Mouse (Mus musculus): ENCODE measurements around the gene Gfra1. TPM values are rescaled to one million over a fixed set of nuclear protein-coding genes. Genes with fewer than 3 reads are reported as not detected.

Gene Gfra1
- polyA plus RNA-seq, 1 experiment: 25.1 TPM

DNA sequence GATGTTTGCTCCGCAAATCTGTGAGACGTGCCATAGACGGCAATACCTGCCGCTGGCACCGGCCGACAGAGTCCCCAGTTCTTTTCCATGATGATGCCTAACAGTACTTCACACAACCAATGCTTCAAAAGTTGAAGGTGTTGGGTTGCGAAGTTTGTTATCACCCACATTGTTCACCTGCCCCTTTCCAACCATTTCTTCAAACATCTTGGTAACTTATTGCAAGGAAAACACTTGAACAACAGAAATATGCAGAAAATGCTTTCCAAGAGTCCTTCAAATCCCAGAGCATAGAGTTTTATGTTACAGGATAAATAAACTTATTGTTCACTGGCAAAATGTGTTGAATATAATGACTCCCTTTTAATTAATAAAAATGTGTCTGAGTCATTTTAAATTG, 73.2 kb downstream of the Gfra1 start:
- Histone ChIP-seq H3K4me3 (ENCODE audit: insufficient read depth, low read length) (no peak overlapping the region), H3K27ac (ENCODE audit: insufficient read depth, low read length) (no peak overlapping the region), H3K4me1 (ENCODE audit: control insufficient read depth, insufficient read depth, low read length) (no peaks in the 10 kb centered on the region)
- TF ChIP-seq POLR2A (IDR thresholded peaks at IDR 0.05; ENCODE audit: extremely low read depth, insufficient read depth, low read length) (no peak), CTCF (IDR thresholded peaks at IDR 0.05; ENCODE audit: extremely low read depth, insufficient read depth, low read length) (no peak)

DNA sequence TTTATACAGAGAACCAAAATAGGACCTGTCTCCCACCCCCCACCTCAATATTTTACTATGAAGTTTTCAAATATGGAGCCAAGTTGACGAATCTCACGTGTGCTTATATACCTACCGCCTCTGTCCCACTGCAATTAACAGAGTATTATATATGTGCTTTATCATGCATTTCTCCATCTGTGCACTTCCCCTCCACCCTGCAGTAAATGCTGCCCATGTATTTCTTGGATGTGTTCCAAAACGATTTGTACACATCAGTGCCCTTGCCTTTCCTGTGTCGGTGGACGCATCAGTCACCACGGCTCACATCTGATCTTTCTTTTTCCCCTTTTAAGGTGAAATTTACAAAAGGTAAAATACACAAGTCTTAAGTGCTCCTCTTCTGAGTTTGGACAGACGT, 77.7 kb downstream of the Gfra1 start:
- no peak overlapping the region for H3K4me3 ChIP-seq (ENCODE audit: insufficient read depth, low read length)
- TF ChIP-seq POLR2A (IDR thresholded peaks at IDR 0.05; ENCODE audit: extremely low read depth, insufficient read depth, low read length) (no peak), CTCF (IDR thresholded peaks at IDR 0.05; ENCODE audit: extremely low read depth, insufficient read depth, low read length) (no peak)

DNA sequence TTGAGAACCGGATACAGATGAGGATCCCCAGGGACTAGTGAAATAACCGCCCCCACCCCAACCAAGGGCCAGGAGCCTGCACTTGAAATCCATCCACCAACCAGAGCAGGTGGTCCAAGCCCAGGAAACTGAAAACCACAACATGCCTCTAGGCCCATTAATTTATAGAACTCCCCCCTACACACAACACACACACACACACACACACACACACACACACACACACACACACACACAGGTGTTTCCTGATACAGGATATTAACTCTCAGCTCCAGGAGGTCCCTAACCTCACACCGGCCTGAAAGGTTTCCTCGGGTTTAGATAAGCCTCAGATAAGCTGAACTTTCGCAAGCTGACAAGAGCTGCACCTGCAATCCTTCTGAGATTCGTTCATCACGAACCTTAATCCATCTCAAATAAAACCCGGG, 79.0 kb downstream of the Gfra1 start:
- Histone ChIP-seq H3K4me1 (ENCODE audit: control insufficient read depth, insufficient read depth, low read length) (no peaks in the 10 kb centered on the region), H3K27ac (ENCODE audit: insufficient read depth, low read length) (no peak overlapping the region), H3K4me3 (ENCODE audit: insufficient read depth, low read length) (no peak overlapping the region)
- no peak for TF ChIP-seq POLR2A (IDR thresholded peaks at IDR 0.05; ENCODE audit: extremely low read depth, insufficient read depth, low read length)
- TF ChIP-seq CTCF (IDR thresholded peaks at IDR 0.05; ENCODE audit: extremely low read depth, insufficient read depth, low read length): no peak

More for the DNA sequence above, 77.7 kb downstream of the Gfra1 start:
- H3K27ac ChIP-seq (ENCODE audit: insufficient read depth, low read length): no peak overlapping the region
- H3K4me1 ChIP-seq (ENCODE audit: control insufficient read depth, insufficient read depth, low read length): no peaks in the 10 kb centered on the region

DNA sequence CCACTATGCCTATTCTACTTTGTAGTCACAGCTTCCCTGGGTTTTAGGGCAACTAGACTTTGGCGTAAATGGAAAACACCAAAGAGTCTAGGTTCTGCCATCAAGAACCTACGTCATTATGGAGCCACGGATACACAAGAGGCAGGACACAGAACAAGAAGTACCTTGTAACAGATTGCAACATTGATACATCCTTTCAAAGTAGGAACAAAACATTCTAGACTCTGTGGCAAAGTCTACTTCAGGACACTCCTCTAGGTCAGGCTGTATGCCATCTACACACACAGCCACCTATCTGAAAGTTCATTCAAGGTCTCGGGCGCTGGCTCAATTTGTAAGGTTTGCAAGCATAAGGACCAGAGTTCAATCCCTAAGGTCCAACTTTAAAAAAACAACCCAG, 81.1 kb downstream of the Gfra1 start:
- H3K4me1 ChIP-seq (ENCODE audit: control insufficient read depth, insufficient read depth, low read length): no peaks in the 10 kb centered on the region
- no peak overlapping the region for H3K4me3 ChIP-seq (ENCODE audit: insufficient read depth, low read length)
- no peak overlapping the region for H3K27ac ChIP-seq (ENCODE audit: insufficient read depth, low read length)
- TF ChIP-seq POLR2A (IDR thresholded peaks at IDR 0.05; ENCODE audit: extremely low read depth, insufficient read depth, low read length) (no peak), CTCF (IDR thresholded peaks at IDR 0.05; ENCODE audit: extremely low read depth, insufficient read depth, low read length) (no peak)

DNA sequence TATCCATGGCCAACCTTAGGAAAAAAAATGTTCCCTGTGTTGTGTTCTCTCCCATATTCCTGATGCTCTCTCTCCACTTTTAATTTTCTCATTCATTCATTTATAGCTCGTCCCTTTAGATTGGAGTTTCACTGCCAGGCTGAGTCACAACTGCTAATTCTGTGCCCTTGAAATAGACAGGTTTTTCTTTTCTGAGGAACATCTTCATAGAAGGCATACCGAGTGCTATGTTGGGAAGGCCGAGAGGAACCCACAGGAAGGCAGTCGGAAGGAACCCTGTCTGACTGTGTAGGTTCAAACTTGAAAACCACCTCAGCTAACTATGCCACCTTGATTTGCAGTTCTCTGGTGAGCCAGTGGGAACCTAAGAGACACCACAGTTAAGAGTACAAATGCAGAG, 81.6 kb downstream of the Gfra1 start:
- Histone ChIP-seq H3K4me1 (ENCODE audit: control insufficient read depth, insufficient read depth, low read length) (no peaks in the 10 kb centered on the region), H3K4me3 (ENCODE audit: insufficient read depth, low read length) (no peak overlapping the region), H3K27ac (ENCODE audit: insufficient read depth, low read length) (no peak overlapping the region)
- TF ChIP-seq POLR2A (IDR thresholded peaks at IDR 0.05; ENCODE audit: extremely low read depth, insufficient read depth, low read length) (no peak), CTCF (IDR thresholded peaks at IDR 0.05; ENCODE audit: extremely low read depth, insufficient read depth, low read length) (no peak)

DNA sequence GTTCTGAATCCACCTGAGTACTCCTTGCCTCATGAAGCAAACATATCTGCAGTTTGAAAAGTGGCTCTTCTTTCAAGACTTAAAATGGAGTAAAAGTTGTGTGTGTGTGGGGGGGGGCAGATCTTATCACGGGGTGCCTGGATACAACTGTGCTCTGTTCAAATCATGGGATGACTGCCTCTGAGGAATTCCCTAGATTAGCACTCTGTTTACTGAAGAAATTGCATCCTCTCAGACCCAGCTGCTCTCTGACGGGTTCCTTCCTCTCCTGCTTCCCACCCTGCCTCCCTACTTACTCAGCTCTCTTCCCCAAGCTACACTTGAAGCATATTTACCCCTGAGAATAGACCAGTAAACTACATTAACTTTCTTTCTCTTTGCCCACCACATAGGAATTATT, 87.2 kb downstream of the Gfra1 start:
- Histone ChIP-seq H3K27ac (ENCODE audit: insufficient read depth, low read length) (no peak overlapping the region), H3K4me1 (ENCODE audit: control insufficient read depth, insufficient read depth, low read length) (no peaks in the 10 kb centered on the region), H3K4me3 (ENCODE audit: insufficient read depth, low read length) (no peak overlapping the region)
- TF ChIP-seq CTCF (IDR thresholded peaks at IDR 0.05; ENCODE audit: extremely low read depth, insufficient read depth, low read length) (no peak), POLR2A (IDR thresholded peaks at IDR 0.05; ENCODE audit: extremely low read depth, insufficient read depth, low read length) (no peak)

DNA sequence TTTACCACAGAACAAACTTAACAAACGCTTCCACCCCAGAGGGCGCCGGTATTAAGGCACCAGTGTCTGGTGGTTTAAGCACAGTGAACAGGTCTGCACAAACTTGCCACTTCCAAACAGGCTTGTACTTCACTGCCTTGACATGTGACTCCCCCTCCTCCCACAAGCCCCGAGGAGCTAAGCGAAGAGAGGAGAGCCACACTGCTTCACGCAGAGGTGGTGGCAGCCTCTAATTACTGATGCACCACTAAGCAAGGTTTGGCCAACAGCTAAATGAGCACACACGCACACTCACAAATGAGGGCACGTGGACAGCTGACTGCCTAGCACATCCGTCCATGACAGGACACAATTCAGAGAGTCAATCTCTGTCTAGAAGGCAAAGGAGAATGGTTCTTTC, 91.0 kb downstream of the Gfra1 start:
- Histone ChIP-seq H3K4me1 (ENCODE audit: control insufficient read depth, insufficient read depth, low read length) (no peaks in the 10 kb centered on the region), H3K27ac (ENCODE audit: insufficient read depth, low read length) (no peak overlapping the region), H3K4me3 (ENCODE audit: insufficient read depth, low read length) (no peak overlapping the region)
- TF ChIP-seq CTCF (IDR thresholded peaks at IDR 0.05; ENCODE audit: extremely low read depth, insufficient read depth, low read length): no peak
- TF ChIP-seq POLR2A (IDR thresholded peaks at IDR 0.05; ENCODE audit: extremely low read depth, insufficient read depth, low read length): no peak

DNA sequence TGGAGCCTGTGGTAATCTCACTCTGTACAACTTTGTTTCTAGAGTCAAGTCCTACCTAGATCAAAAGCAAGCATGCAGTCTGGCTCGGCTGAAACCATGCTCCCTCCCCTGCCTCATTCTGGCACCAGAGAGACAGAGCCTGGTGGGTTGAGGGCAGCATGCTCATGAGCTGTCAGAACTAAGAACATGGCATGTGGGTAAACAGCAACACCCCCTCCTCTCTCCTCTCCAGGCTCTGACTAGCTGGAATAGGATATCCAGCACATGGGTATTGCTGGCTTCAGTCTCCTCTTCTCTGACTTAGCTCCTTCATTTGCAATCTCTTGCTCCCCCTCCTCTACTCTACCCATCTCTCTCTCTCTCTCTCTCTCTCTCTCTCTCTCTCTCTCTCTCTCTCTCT, 94.7 kb downstream of the Gfra1 start:
- Histone ChIP-seq H3K27ac (ENCODE audit: insufficient read depth, low read length) (no peak overlapping the region), H3K4me3 (ENCODE audit: insufficient read depth, low read length) (no peak overlapping the region), H3K4me1 (ENCODE audit: control insufficient read depth, insufficient read depth, low read length) (no peaks in the 10 kb centered on the region)
- TF ChIP-seq CTCF (IDR thresholded peaks at IDR 0.05; ENCODE audit: extremely low read depth, insufficient read depth, low read length) (no peak), POLR2A (IDR thresholded peaks at IDR 0.05; ENCODE audit: extremely low read depth, insufficient read depth, low read length) (no peak)

DNA sequence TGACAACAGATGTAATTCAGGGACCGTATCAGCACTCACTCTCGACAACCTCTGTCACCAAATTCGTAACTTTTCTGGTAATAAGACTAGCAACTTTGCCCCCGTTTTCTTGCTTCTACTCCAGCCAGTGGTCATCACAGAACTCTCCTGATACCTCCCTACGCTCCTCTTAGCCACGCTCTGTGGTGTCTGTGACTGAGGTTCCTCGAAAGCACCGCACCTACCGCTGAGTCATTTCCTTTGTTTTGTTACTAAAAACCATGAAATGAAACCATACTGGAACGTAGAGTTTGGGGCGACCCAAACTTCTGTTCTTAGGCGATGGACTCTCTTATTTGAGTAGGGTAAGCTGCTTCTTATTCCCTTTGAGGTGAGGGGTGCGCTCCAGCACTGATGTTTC, 97.6 kb downstream of the Gfra1 start:
- Histone ChIP-seq H3K4me1 (ENCODE audit: control insufficient read depth, insufficient read depth, low read length) (no peaks in the 10 kb centered on the region), H3K27ac (ENCODE audit: insufficient read depth, low read length) (no peak overlapping the region), H3K4me3 (ENCODE audit: insufficient read depth, low read length) (no peak overlapping the region)
- no peak for TF ChIP-seq POLR2A (IDR thresholded peaks at IDR 0.05; ENCODE audit: extremely low read depth, insufficient read depth, low read length)
- TF ChIP-seq CTCF (IDR thresholded peaks at IDR 0.05; ENCODE audit: extremely low read depth, insufficient read depth, low read length): no peak

DNA sequence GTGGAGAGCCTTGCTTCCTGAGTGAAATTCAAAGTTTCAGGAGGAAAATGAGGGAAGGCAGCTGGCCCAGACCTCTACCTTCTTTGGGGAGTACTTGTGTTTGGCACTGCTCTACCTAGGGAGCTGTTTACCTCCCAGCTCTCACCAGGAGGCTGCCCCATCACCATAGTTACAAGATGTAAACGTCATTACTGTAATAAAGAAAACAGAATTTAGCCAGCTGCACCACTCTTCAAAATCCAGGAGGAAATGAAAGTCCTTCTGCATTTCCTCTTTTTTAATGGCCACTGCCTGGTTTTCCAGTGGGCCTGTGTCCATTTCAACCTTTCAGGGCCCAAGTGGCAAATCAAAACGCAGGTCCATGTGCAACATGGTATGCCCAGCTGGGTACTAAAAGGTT, 101.8 kb downstream of the Gfra1 start:
- Histone ChIP-seq H3K4me3 (ENCODE audit: insufficient read depth, low read length) (no peak overlapping the region), H3K4me1 (ENCODE audit: control insufficient read depth, insufficient read depth, low read length) (no peaks in the 10 kb centered on the region), H3K27ac (ENCODE audit: insufficient read depth, low read length) (no peak overlapping the region)
- TF ChIP-seq CTCF (IDR thresholded peaks at IDR 0.05; ENCODE audit: extremely low read depth, insufficient read depth, low read length) (no peak), POLR2A (IDR thresholded peaks at IDR 0.05; ENCODE audit: extremely low read depth, insufficient read depth, low read length) (no peak)

All from cortical plate, adult 2 months (tissue).